Mouse (Mus musculus) thymus, postnatal 0 days (tissue): ENCODE data around the gene Brpf1. TPM values are rescaled to one million over a fixed set of nuclear protein-coding genes. Genes with fewer than 3 reads are reported as not detected.
"Not testable (repeated sequence)": the region's sequence is repeated elsewhere in the genome, so short reads cannot be mapped to it uniquely, and the experiment has no call there.

Experiments used
- DNase-seq: peaks from one replicate; pipeline ENCODE4 v3.0.0-alpha.2; 2015; ENCODE audit warnings: low spot score
- polyA plus RNA-seq: library from polyadenylated mRNA; unstranded; fragments of >200 nt; fragmentation: Nextera tagmentation; extraction: Ambion mirVana; gene quantifications from 2 replicates; pipeline ENCODE4 v1.2.1, GENCODE M21; 2015

Gene Brpf1
- polyA plus RNA-seq, 1 experiment from 2014 or later = 20.5 TPM

- peak; percentile 100 for DNase-seq
These were observed 483 bp upstream of the Brpf1 start for GRCm38 (mm10) chr6:113306322-113306985.

- DNase-seq = peak; percentile 58
These were observed 664 bp downstream of the Brpf1 start for GRCm38 (mm10) chr6:113307481-113308121.

GRCm38 (mm10) chr6:113308141-113308540 lies 1.2 kb downstream of the Brpf1 start:
- DNase-seq = peak; percentile 19

- DNase-seq = no peak
These were observed 9.0 kb downstream of the Brpf1 start for GRCm38 (mm10) chr6:113315972-113316371.

- DNase-seq = peak; percentile 99
These were observed 19.8 kb downstream of the Brpf1 start, which contains the start of gene Ogg1 for GRCm38 (mm10) chr6:113326533-113327315. Gene Ogg1 (plus strand): TSS chr6:113326972.

GRCm38 (mm10) chr6:113329396-113329795 lies 22.5 kb downstream of the Brpf1 start:
- no peak for DNase-seq

GRCm38 (mm10) chr6:113330547-113330946 lies 23.6 kb downstream of the Brpf1 start:
- peak; percentile 72 for DNase-seq

GRCm38 (mm10) chr6:113331721-113332120 lies 24.8 kb downstream of the Brpf1 start:
- no peak for DNase-seq

- DNase-seq = not testable (repeated sequence)
These were observed 25.8 kb downstream of the Brpf1 start for GRCm38 (mm10) chr6:113332734-113333133.

GRCm38 (mm10) chr6:113333137-113333950 lies 26.4 kb downstream of the Brpf1 start:
- no peak for DNase-seq

- DNase-seq = no peak
These were observed 27.3 kb downstream of the Brpf1 start for GRCm38 (mm10) chr6:113334216-113334615.

- DNase-seq = no peak
These were observed 30.1 kb downstream of the Brpf1 start for GRCm38 (mm10) chr6:113336852-113337620.

GRCm38 (mm10) chr6:113341574-113341973 lies 34.6 kb downstream of the Brpf1 start:
- no peak for DNase-seq

- DNase-seq = no peak
These were observed 35.4 kb downstream of the Brpf1 start for GRCm38 (mm10) chr6:113342297-113342696.

- DNase-seq = no peak
These were observed 36.5 kb downstream of the Brpf1 start, which contains the start of gene Camk1 for GRCm38 (mm10) chr6:113343177-113344092. Gene Camk1 (minus strand): TSS chr6:113343984.

- DNase-seq = no peak
These were observed 37.4 kb downstream of the Brpf1 start for GRCm38 (mm10) chr6:113344321-113344720.

GRCm38 (mm10) chr6:113346897-113347296 lies 40.0 kb downstream of the Brpf1 start:
- DNase-seq = no peak

GRCm38 (mm10) chr6:113350538-113350937 lies 43.6 kb downstream of the Brpf1 start:
- DNase-seq = no peak

- DNase-seq = no peak
These were observed 44.2 kb downstream of the Brpf1 start for GRCm38 (mm10) chr6:113351161-113351560.
